Mouse (Mus musculus) bone marrow macrophage, adult 2 months (primary cell): ENCODE measurements around the gene Mrpl54.

Experiments used
- CTCF ChIP-seq: IDR thresholded peaks from 2 replicates; pipeline ENCODE4 v1.5.1; 2012; ENCODE audit warnings: low read depth, mild to moderate bottlenecking, low read length, moderate library complexity
- POLR2A ChIP-seq: IDR thresholded peaks from 2 replicates; pipeline ENCODE4 v1.6.1; 2012; ENCODE audit warnings: mild to moderate bottlenecking, low read depth, low read length, borderline replicate concordance

DNA sequence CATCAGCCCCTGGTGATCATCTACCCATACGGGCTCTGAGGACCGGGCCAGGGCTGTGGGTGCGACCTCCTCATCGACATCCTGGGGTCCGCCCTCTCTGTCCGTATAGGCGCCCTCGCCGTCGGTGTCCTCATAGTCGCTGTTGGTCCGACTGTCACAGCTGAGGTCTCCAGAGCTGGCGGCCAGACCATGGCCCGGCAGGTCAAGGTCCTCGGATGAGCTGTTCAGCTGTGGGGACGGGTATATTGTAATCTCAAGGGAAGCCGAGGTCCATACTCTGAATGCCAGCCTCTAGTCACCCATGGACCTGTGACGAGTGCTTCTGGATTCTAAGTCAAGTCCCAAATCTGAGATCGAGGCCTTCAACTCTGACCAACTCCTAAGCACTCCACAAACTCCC, 7.1 kb upstream of the Mrpl54 start:
- TF ChIP-seq CTCF (no peak), POLR2A (no peak)
